Mouse (Mus musculus) ES-Bruce4 (cell line): ENCODE results near the gene Tbcd. TPM values are rescaled to one million over a fixed set of nuclear protein-coding genes. Genes with fewer than 3 reads are reported as not detected.

Experiments
- H3K27ac ChIP-seq: 2 replicates; pipeline ENCODE4 v1.5.1; 2012; ENCODE audit warnings: low read length, inconsistent platforms; ENCODE audit not compliant: insufficient read depth
- H3K27me3 ChIP-seq: 2 replicates; pipeline ENCODE4 v1.6.1; 2012; ENCODE audit warnings: mild to moderate bottlenecking, low read length, inconsistent platforms; ENCODE audit not compliant: control insufficient read depth, poor library complexity, insufficient read depth, severe bottlenecking
- H3K36me3 ChIP-seq: 2 replicates; pipeline ENCODE4 v1.6.1; 2012; ENCODE audit warnings: inconsistent platforms, mild to moderate bottlenecking, low read length, moderate library complexity; ENCODE audit not compliant: control insufficient read depth, poor library complexity, insufficient read depth, severe bottlenecking
- H3K4me1 ChIP-seq: one replicate; pipeline ENCODE4 v1.8.1; 2011; ENCODE audit warnings: low read length; ENCODE audit not compliant: control insufficient read depth, insufficient read depth
- H3K4me3 ChIP-seq: 2 replicates; pipeline ENCODE4 v1.5.1; 2011; ENCODE audit warnings: low read depth, mild to moderate bottlenecking, low read length
- H3K9ac ChIP-seq: 2 replicates; pipeline ENCODE4 v1.6.1; 2012; ENCODE audit warnings: low read depth, mild to moderate bottlenecking, inconsistent platforms; ENCODE audit not compliant: poor library complexity, severe bottlenecking
- H3K9me3 ChIP-seq: replicated peaks from 2 replicates; pipeline ENCODE4 v1.6.1; 2012; ENCODE audit warnings: mild to moderate bottlenecking, low read length, inconsistent platforms; ENCODE audit not compliant: control insufficient read depth, poor library complexity, insufficient read depth, severe bottlenecking
- CTCF ChIP-seq: IDR thresholded peaks from one replicate; pipeline ENCODE4 v1.8.1; 2011; ENCODE audit warnings: low read depth, low read length
- EP300 ChIP-seq: IDR thresholded peaks from 2 replicates; pipeline ENCODE4 v1.6.1; 2011; ENCODE audit warnings: low read depth, low read length; ENCODE audit not compliant: insufficient read depth
- POLR2A ChIP-seq: IDR thresholded peaks from one replicate; pipeline ENCODE4 v1.8.1; 2011; ENCODE audit warnings: low read length; ENCODE audit not compliant: insufficient read depth
- polyA plus RNA-seq: library from polyadenylated mRNA; stranded (reverse); fragments of >200 nt; gene quantifications from 2 replicates; pipeline ENCODE4 v1.2.4, GENCODE M21; 2011; ENCODE audit warnings: low read depth; ENCODE audit not compliant: missing spikeins, insufficient read depth, insufficient read length

Gene Tbcd
- polyA plus RNA-seq, 1 experiment = 49.7 TPM

- no peaks in the 10 kb centered on the region for H3K4me1 ChIP-seq
- H3K27ac ChIP-seq = no peak overlapping the region
- H3K9ac ChIP-seq = no peak overlapping the region
- H3K9me3 ChIP-seq = no peaks in the 10 kb centered on the region
- H3K36me3 ChIP-seq = no peaks in the 10 kb centered on the region
- TF ChIP-seq POLR2A (no peak), EP300 (no peak)
- no peaks in the 10 kb centered on the region for H3K27me3 ChIP-seq
- no peak overlapping the region for H3K4me3 ChIP-seq
Measured at GRCm38 (mm10) chr11:121552846-121553457, 101.2 kb downstream of the Tbcd start.

DNA sequence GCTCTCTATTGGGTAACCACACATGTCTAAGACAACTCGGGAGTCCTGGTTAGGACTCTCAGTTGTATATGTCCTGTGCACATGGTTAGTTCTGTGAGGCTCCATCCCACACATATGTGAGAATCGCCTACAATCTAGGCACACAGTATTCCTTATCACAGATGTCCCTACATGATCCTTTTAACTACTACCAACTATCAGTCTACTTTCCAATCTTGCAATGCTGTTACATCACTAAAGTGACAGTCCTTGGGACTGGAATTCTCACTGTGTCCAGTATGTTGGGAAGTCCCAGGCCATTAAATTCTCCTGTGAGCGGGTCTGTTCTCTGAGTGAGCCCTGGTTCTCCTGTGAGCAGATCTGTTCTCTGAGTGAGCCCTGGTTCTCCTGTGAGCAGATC lies 101.7 kb downstream of the Tbcd start:
- Histone ChIP-seq H3K27ac (no peak overlapping the region), H3K27me3 (no peaks in the 10 kb centered on the region), H3K4me1 (no peaks in the 10 kb centered on the region), H3K9me3 (no peaks in the 10 kb centered on the region), H3K4me3 (no peak overlapping the region), H3K36me3 (no peaks in the 10 kb centered on the region), H3K9ac (no peak overlapping the region)
- TF ChIP-seq CTCF = no peak
- TF ChIP-seq EP300 = no peak
- TF ChIP-seq POLR2A = no peak

- Histone ChIP-seq H3K4me1 (no peaks in the 10 kb centered on the region), H3K4me3 (no peak overlapping the region), H3K9me3 (no peaks in the 10 kb centered on the region), H3K36me3 (no peaks in the 10 kb centered on the region), H3K27ac (no peak overlapping the region), H3K27me3 (no peaks in the 10 kb centered on the region), H3K9ac (no peak overlapping the region)
- TF ChIP-seq CTCF = no peak
- TF ChIP-seq POLR2A = no peak
- no peak for TF ChIP-seq EP300
Measured at GRCm38 (mm10) chr11:121556727-121557126, 105.0 kb downstream of the Tbcd start.

GRCm38 (mm10) chr11:121557946-121558345 lies 106.2 kb downstream of the Tbcd start:
- Histone ChIP-seq H3K4me3 (no peak overlapping the region), H3K9me3 (no peaks in the 10 kb centered on the region), H3K27ac (no peak overlapping the region), H3K27me3 (no peaks in the 10 kb centered on the region), H3K4me1 (no peaks in the 10 kb centered on the region), H3K9ac (no peak overlapping the region), H3K36me3 (no peaks in the 10 kb centered on the region)
- TF ChIP-seq CTCF (no peak), EP300 (no peak), POLR2A (no peak)

GRCm38 (mm10) chr11:121558522-121558921 lies 106.8 kb downstream of the Tbcd start:
- Histone ChIP-seq H3K27ac (no peak overlapping the region), H3K4me3 (no peak overlapping the region), H3K9ac (no peak overlapping the region), H3K27me3 (no peaks in the 10 kb centered on the region), H3K9me3 (no peaks in the 10 kb centered on the region), H3K4me1 (no peaks in the 10 kb centered on the region), H3K36me3 (no peaks in the 10 kb centered on the region)
- TF ChIP-seq POLR2A = no peak
- TF ChIP-seq CTCF = no peak
- TF ChIP-seq EP300 = no peak

- Histone ChIP-seq H3K9me3 (no peaks in the 10 kb centered on the region), H3K27ac (no peak overlapping the region), H3K4me1 (no peaks in the 10 kb centered on the region), H3K36me3 (no peaks in the 10 kb centered on the region), H3K27me3 (no peaks in the 10 kb centered on the region), H3K9ac (no peak overlapping the region), H3K4me3 (no peak overlapping the region)
- TF ChIP-seq CTCF (no peak), EP300 (no peak), POLR2A (no peak)
Measured at GRCm38 (mm10) chr11:121559527-121560293, 108.0 kb downstream of the Tbcd start.
